Mouse (Mus musculus) neural tube, embryonic 12.5 days (tissue): ENCODE measurements around the gene Mapkbp1. TPM values are rescaled to one million over a fixed set of nuclear protein-coding genes. Genes with fewer than 3 reads are reported as not detected.

Experiments used
- ATAC-seq: fragments of 200-750 bp; cut with Nextera tagmentation; 2 replicates; pipeline ENCODE4 v1.8.0; 2017; ENCODE audit warnings: low read depth, mild to moderate bottlenecking, moderate TSS enrichment, moderate library complexity; ENCODE audit not compliant: low FRiP score
- H3K27ac ChIP-seq: fragments of 300-500 bp; sonication (generic); 2 replicates; pipeline ENCODE4 v1.5.1; 2016
- H3K27me3 ChIP-seq: fragments of 300-500 bp; sonication (generic); replicated peaks from 2 replicates; pipeline ENCODE4 v1.6.1; 2016; ENCODE audit warnings: mild to moderate bottlenecking
- H3K36me3 ChIP-seq: fragments of 300-500 bp; sonication (generic); 2 replicates; pipeline ENCODE4 v1.6.1; 2016; ENCODE audit warnings: mild to moderate bottlenecking
- H3K4me1 ChIP-seq: fragments of 300-500 bp; sonication (generic); 2 replicates; pipeline ENCODE4 v1.6.1; 2016
- H3K4me2 ChIP-seq: fragments of 300-500 bp; sonication (generic); replicated peaks from 2 replicates; pipeline ENCODE4 v1.6.1; 2016; ENCODE audit warnings: mild to moderate bottlenecking
- H3K4me3 ChIP-seq: fragments of 300-500 bp; sonication (generic); 2 replicates; pipeline ENCODE4 v1.5.1; 2016
- H3K9ac ChIP-seq: fragments of 300-500 bp; sonication (generic); 2 replicates; pipeline ENCODE4 v1.6.1; 2016; ENCODE audit warnings: mild to moderate bottlenecking
- H3K9me3 ChIP-seq: fragments of 300-500 bp; sonication (generic); 2 replicates; pipeline ENCODE4 v1.6.1; 2016; ENCODE audit warnings: mild to moderate bottlenecking
- WGBS: fragments of 180-500 bp; shearing (Covaris S2); methylation state at CpG from one replicate; pipeline ENCODE4 v1.1.7; 2016; 5-methylcytosine and 5-hydroxymethylcytosine counted together
- polyA plus RNA-seq: library from polyadenylated mRNA; unstranded; fragments of >200 nt; fragmentation: Nextera tagmentation; extraction: Ambion mirVana; gene quantifications from 2 replicates; pipeline ENCODE4 v1.2.1, GENCODE M21; 2016

Mapkbp1 gene
- 3.2 and 4.6 TPM in 2 replicates for polyA plus RNA-seq

DNA sequence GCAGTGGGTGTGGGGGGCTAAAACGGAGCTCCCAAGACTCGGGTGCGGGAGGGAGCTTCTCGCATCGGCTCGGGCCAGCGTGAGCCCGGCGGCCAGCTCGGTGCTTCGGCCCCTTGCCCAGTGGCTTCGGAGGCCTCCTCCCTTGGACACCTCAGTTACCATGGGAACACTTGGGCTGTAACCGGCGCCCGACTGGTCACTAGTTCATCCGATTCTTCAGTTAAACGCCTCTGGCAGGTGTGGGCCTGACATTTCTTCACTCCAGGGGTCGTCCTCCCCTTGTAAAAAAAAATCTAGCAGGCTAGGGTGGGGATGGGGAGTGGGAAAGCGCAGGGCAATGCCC lies at the start of gene Mapkbp1:
Gene Mapkbp1 (plus strand): TSS at position 163 of the 343 bp plus-strand sequence.
- Histone ChIP-seq H3K9me3 (no peaks in the 10 kb centered on the region), H3K4me1 (peaks cover 11% of the 10 kb centered on the region), H3K36me3 (no peaks in the 10 kb centered on the region), H3K27ac (no peak within 1 kb of the TSS), H3K4me3 (peak within 1 kb of the TSS; percentile 76), H3K9ac (peak within 1 kb of the TSS; percentile 73), H3K27me3 (no peaks in the 10 kb centered on the region), H3K4me2 (peak within 1 kb of the TSS; percentile 57)
- under 1% methylated on average over 19 of the region's 19 CpGs for WGBS
- peak; percentile 89 for ATAC-seq

DNA sequence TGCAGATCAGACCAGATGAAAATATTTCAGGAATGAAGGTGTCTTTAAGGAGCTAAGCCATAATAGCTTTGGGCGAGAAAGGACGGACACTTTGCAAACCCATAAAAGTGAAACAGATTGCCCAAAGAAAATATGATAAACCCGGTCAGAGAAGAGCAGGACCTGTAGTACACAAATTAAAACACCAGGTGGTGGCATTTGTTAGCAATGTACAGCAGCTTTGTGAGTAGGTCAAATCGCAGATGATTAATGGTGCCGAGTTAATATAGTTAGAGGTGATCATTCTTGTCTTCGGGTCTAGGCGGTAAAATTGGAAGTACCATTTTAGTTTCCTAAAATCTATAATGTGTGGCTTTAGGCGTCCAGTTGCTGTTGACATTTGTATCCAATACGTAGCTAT lies 1.9 kb upstream of the Mapkbp1 start:
- 59% methylated on average over 9 of the region's 9 CpGs for WGBS
- Histone ChIP-seq H3K9me3 (no peaks in the 10 kb centered on the region), H3K4me1 (peaks cover 11% of the 10 kb centered on the region)

GRCm38 (mm10) chr2:119971316-119971715 lies 1.2 kb upstream of the Mapkbp1 start:
- Histone ChIP-seq H3K4me3 (no peak overlapping the region), H3K36me3 (no peaks in the 10 kb centered on the region)
- 85% methylated on average over 3 of the region's 3 CpGs for WGBS

More for the DNA sequence above, 1.9 kb upstream of the Mapkbp1 start:
- H3K9ac ChIP-seq, result no peak overlapping the region
- H3K27ac ChIP-seq, result no peak overlapping the region
- 0 out of 2 replicates have a peak, but pooled peaks cover 3% of the 10 kb centered on the region for H3K36me3 ChIP-seq
- no peak overlapping the region for H3K4me2 ChIP-seq
- H3K4me3 ChIP-seq, result no peak overlapping the region
- no peak for ATAC-seq
- H3K27me3 ChIP-seq, result no peaks in the 10 kb centered on the region

GRCm38 (mm10) chr2:119971837-119972536 lies 512 bp upstream of the Mapkbp1 start:
- Histone ChIP-seq H3K36me3 (no peaks in the 10 kb centered on the region), H3K4me1 (peaks cover 11% of the 10 kb centered on the region), H3K4me2 (peak overlapping the region; percentile 57), H3K9me3 (no peaks in the 10 kb centered on the region), H3K27me3 (no peaks in the 10 kb centered on the region), H3K4me3 (peak overlapping the region; percentile 76), H3K27ac (no peak overlapping the region), H3K9ac (peak overlapping the region; percentile 73)
- 3% methylated on average over 32 of the region's 32 CpGs for WGBS
- ATAC-seq, result peak; percentile 99

More at GRCm38 (mm10) chr2:119971316-119971715, 1.2 kb upstream of the Mapkbp1 start:
- Histone ChIP-seq H3K27ac (no peak overlapping the region), H3K27me3 (no peaks in the 10 kb centered on the region), H3K4me2 (peak overlapping the region; percentile 57), H3K4me1 (peaks cover 11% of the 10 kb centered on the region), H3K9ac (no peak overlapping the region), H3K9me3 (no peaks in the 10 kb centered on the region)
- no peak for ATAC-seq

DNA sequence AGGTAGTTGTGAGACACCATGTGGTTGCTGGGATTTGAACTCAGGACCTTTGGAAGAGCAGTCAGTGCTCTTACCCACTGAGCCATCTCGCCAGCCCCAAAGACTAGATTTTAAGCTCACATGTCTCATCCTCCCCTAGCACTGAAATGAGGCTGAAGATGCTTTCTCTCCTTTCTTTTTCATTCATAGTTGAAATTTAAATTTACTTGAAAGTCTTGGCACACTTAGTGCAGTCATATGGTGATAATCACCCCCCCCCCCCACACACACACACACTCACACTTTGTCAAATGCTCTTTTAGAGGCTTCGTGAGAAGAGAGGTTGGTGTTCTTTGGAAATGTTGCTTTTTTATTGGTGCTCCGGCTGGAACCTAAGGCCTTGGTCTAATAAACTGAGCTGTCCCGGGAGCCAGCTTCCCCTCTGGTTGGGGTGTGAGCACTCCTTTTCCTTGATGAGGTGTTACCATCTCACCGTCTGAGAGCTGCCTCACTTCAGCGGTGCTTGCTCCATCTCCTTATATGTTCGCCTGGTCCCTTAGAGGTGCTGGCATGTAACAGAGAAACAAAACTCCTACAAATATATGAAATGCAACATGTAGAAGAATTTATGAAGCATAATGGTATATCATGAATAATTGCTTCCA lies 8.0 kb downstream of the Mapkbp1 start:
- Histone ChIP-seq H3K4me2 (no peak overlapping the region), H3K4me1 (no peaks in the 10 kb centered on the region), H3K9ac (no peak overlapping the region), H3K27ac (no peak overlapping the region), H3K27me3 (no peaks in the 10 kb centered on the region), H3K36me3 (no peaks in the 10 kb centered on the region), H3K9me3 (no peaks in the 10 kb centered on the region), H3K4me3 (no peak overlapping the region)
- WGBS, result 78% methylated on average over 7 of the region's 7 CpGs
- no peak for ATAC-seq

DNA sequence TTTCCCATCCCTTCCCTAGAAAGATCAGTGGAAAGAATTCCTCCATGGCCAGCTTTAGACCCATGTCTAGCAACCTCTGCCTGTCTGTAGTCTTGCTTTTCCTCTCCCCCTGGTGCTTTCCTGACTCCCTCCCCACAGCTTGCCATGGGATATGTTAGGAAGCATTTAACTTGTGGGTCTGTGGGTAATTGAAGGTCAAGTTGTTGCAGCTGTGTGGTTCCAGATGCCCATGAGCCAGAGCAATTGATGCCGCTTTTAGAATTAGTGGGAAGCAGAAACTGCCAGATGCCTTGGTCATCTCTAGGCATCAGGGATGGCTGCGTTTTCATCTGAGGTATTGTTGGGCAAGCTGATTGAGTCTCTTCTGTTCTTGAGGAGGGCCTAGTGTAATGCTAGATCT lies 9.1 kb downstream of the Mapkbp1 start:
- ATAC-seq, result no peak
- Histone ChIP-seq H3K27me3 (no peaks in the 10 kb centered on the region), H3K36me3 (no peaks in the 10 kb centered on the region), H3K4me3 (no peak overlapping the region), H3K4me2 (no peak overlapping the region), H3K9me3 (no peaks in the 10 kb centered on the region), H3K9ac (no peak overlapping the region), H3K27ac (no peak overlapping the region), H3K4me1 (no peaks in the 10 kb centered on the region)
- 85% methylated on average over 2 of the region's 2 CpGs for WGBS

GRCm38 (mm10) chr2:119985871-119986270 lies 13.4 kb downstream of the Mapkbp1 start:
- no peak overlapping the region for H3K4me2 ChIP-seq
- H3K27me3 ChIP-seq, result no peaks in the 10 kb centered on the region
- no peak overlapping the region for H3K9ac ChIP-seq
- H3K4me1 ChIP-seq, result no peaks in the 10 kb centered on the region
- no peaks in the 10 kb centered on the region for H3K9me3 ChIP-seq
- no peaks in the 10 kb centered on the region for H3K36me3 ChIP-seq
- H3K4me3 ChIP-seq, result no peak overlapping the region
- no peak for ATAC-seq
- 66% methylated on average over 8 of the region's 8 CpGs for WGBS
- no peak overlapping the region for H3K27ac ChIP-seq

DNA sequence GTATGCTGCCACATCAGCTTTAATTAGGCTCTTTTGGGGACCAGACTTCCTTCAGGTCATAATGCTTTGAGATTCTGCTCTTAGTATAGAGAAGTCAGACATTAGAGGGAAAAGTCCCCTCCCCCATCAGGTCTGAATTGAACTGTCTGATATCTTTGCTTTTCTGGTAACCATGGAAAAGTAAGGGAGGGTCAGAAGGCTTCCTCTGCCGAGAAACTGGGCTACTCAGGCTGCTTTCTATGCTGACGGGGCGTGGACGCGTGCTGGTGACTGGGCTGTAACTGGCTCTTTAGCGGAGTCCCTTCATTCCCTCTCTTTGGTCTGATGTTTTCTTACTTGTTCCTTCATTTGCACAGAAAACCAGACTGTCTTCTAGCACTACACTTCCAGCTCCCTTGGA lies 13.9 kb downstream of the Mapkbp1 start:
- Histone ChIP-seq H3K9ac (no peak overlapping the region), H3K27ac (no peak overlapping the region), H3K27me3 (no peaks in the 10 kb centered on the region), H3K4me2 (no peak overlapping the region), H3K4me1 (no peaks in the 10 kb centered on the region), H3K36me3 (no peaks in the 10 kb centered on the region), H3K4me3 (no peak overlapping the region), H3K9me3 (no peaks in the 10 kb centered on the region)
- WGBS, result 65% methylated on average over 6 of the region's 6 CpGs
- ATAC-seq, result no peak

GRCm38 (mm10) chr2:119987441-119987840 lies 14.9 kb downstream of the Mapkbp1 start:
- 93% methylated on average over 2 of the region's 2 CpGs for whole genome bisulfite sequencing
- Histone ChIP-seq H3K4me2 (no peak overlapping the region), H3K36me3 (no peaks in the 10 kb centered on the region), H3K4me3 (no peak overlapping the region), H3K27ac (no peak overlapping the region), H3K4me1 (no peaks in the 10 kb centered on the region), H3K27me3 (no peaks in the 10 kb centered on the region), H3K9ac (no peak overlapping the region), H3K9me3 (no peaks in the 10 kb centered on the region)
- ATAC-seq, result no peak

DNA sequence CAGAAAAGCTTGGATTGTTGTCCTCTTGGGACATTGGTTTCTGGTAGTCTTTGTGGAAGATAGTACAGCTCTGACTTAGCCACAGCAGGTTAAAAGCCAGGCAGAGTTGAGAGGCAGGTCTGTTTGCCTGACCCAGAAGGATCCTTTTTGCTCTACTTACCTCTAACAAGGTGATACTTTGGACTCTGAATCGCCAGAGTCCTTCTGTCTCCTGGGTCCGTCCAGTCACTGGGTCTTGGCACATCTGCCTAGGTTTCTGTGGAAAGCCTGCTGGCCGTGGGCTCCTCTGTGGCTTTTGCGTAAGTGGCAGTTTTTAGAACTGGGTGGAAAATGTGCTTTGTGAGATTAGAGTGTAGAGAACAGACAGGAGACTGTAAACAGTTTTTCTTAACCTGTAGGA lies 16.5 kb downstream of the Mapkbp1 start:
- Histone ChIP-seq H3K9ac (no peak overlapping the region), H3K27ac (no peak overlapping the region), H3K36me3 (no peaks in the 10 kb centered on the region), H3K4me1 (no peaks in the 10 kb centered on the region), H3K4me2 (no peak overlapping the region), H3K27me3 (no peaks in the 10 kb centered on the region), H3K9me3 (no peaks in the 10 kb centered on the region), H3K4me3 (no peak overlapping the region)
- WGBS, result 92% methylated on average over 4 of the region's 4 CpGs
- no peak for ATAC-seq

DNA sequence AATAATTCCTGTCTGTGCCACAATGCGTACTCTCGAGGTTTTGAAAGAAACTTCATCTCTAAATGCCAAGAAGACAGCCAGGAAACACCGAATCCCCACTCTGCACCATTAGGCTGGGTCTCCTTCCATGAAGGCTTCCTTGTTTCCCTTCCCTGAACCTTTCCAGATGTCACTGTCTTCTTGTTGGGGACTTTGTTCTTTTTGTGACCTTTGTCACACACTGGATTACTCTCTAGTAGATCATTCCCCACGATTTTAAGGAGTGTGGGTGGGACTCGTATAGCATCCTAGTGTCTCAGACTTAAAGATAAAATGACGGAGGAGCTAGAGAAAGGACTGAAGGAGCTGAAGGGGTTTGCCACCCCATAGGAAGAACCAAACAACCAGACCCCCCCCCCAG lies 18.4 kb downstream of the Mapkbp1 start:
- Histone ChIP-seq H3K27ac (no peak overlapping the region), H3K36me3 (no peaks in the 10 kb centered on the region), H3K4me3 (no peak overlapping the region), H3K4me1 (no peaks in the 10 kb centered on the region), H3K27me3 (no peaks in the 10 kb centered on the region), H3K9me3 (no peaks in the 10 kb centered on the region), H3K4me2 (no peak overlapping the region), H3K9ac (no peak overlapping the region)
- ATAC-seq, result no peak
- WGBS, result 87% methylated on average over 6 of the region's 6 CpGs

- no peak overlapping the region for H3K27ac ChIP-seq
Measured at GRCm38 (mm10) chr2:119992349-119992748, 19.9 kb downstream of the Mapkbp1 start.

GRCm38 (mm10) chr2:119993515-119993914 lies 21.0 kb downstream of the Mapkbp1 start:
- no peak overlapping the region for H3K4me3 ChIP-seq
- no peaks in the 10 kb centered on the region; the same call in 1 of the 2 replicates for H3K36me3 ChIP-seq
- ATAC-seq, result no peak
- H3K9ac ChIP-seq, result no peak overlapping the region
- H3K9me3 ChIP-seq, result no peaks in the 10 kb centered on the region
- no peaks in the 10 kb centered on the region for H3K4me1 ChIP-seq
- H3K27me3 ChIP-seq, result no peaks in the 10 kb centered on the region
- WGBS, result 57% methylated on average over 2 of the region's 2 CpGs
- no peak overlapping the region for H3K27ac ChIP-seq
- H3K4me2 ChIP-seq, result no peak overlapping the region

More at GRCm38 (mm10) chr2:119992349-119992748, 19.9 kb downstream of the Mapkbp1 start:
- WGBS, result 84% methylated on average over 2 of the region's 2 CpGs
- ATAC-seq, result no peak
- H3K36me3 ChIP-seq, result no peaks in the 10 kb centered on the region
- no peak overlapping the region for H3K4me3 ChIP-seq
- no peaks in the 10 kb centered on the region for H3K4me1 ChIP-seq
- no peaks in the 10 kb centered on the region for H3K9me3 ChIP-seq
- H3K9ac ChIP-seq, result no peak overlapping the region
- no peak overlapping the region for H3K4me2 ChIP-seq
- H3K27me3 ChIP-seq, result no peaks in the 10 kb centered on the region
